Mouse (Mus musculus) liver, embryonic 15.5 days (tissue): ENCODE results near the gene Tmem98. TPM values are rescaled to one million over a fixed set of nuclear protein-coding genes. Genes with fewer than 3 reads are reported as not detected.
A peak's percentile ranks its signal among the peaks of the same experiment; 100 is the strongest.

Experiments used
- ATAC-seq: fragments of 200-750 bp; cut with Nextera tagmentation; 2 replicates; pipeline ENCODE4 v1.8.0; 2017; ENCODE audit warnings: moderate number of reproducible peaks, mild to moderate bottlenecking, moderate library complexity; ENCODE audit not compliant: insufficient read depth
- H3K27ac ChIP-seq: fragments of 300-500 bp; sonication (generic); replicated peaks from 2 replicates; pipeline ENCODE4 v1.5.1; 2015; ENCODE audit warnings: mild to moderate bottlenecking, inconsistent platforms
- H3K27me3 ChIP-seq: fragments of 300-500 bp; sonication (generic); 2 replicates; pipeline ENCODE4 v1.6.1; 2015; ENCODE audit warnings: mild to moderate bottlenecking, inconsistent platforms
- H3K36me3 ChIP-seq: fragments of 300-500 bp; sonication (generic); replicated peaks from 2 replicates; pipeline ENCODE4 v1.6.1; 2015; ENCODE audit warnings: moderate library complexity, mild to moderate bottlenecking, inconsistent platforms
- H3K4me1 ChIP-seq: fragments of 300-500 bp; sonication (generic); replicated peaks from 2 replicates; pipeline ENCODE4 v1.6.1; 2015; ENCODE audit warnings: inconsistent platforms
- H3K4me2 ChIP-seq: fragments of 300-500 bp; sonication (generic); 2 replicates; pipeline ENCODE4 v1.6.1; 2015; ENCODE audit warnings: moderate library complexity, mild to moderate bottlenecking, inconsistent platforms
- H3K4me3 ChIP-seq: fragments of 300-500 bp; sonication (generic); replicated peaks from 2 replicates; pipeline ENCODE4 v1.5.1; 2015; ENCODE audit warnings: mild to moderate bottlenecking, inconsistent platforms
- H3K9ac ChIP-seq: fragments of 300-500 bp; sonication (generic); 2 replicates; pipeline ENCODE4 v1.6.1; 2015; ENCODE audit warnings: moderate library complexity, mild to moderate bottlenecking, inconsistent platforms
- H3K9me3 ChIP-seq: fragments of 300-500 bp; sonication (generic); replicated peaks from 2 replicates; pipeline ENCODE4 v1.6.1; 2016; ENCODE audit warnings: inconsistent platforms
- WGBS: fragments of 180-500 bp; shearing (Covaris S2); methylation state at CpG from one replicate; pipeline ENCODE4 v1.1.7; 2015; ENCODE audit warnings: mixed read lengths; ENCODE audit not compliant: insufficient replicate concordance; 5-methylcytosine and 5-hydroxymethylcytosine counted together
- polyA plus RNA-seq: library from polyadenylated mRNA; unstranded; fragments of >200 nt; fragmentation: Nextera tagmentation; extraction: Ambion mirVana; gene quantifications from 2 replicates; pipeline ENCODE4 v1.2.1, GENCODE M21; 2015

Tmem98 gene
- polyA plus RNA-seq, 1 experiment from 2014 or later = 9.1 TPM

DNA sequence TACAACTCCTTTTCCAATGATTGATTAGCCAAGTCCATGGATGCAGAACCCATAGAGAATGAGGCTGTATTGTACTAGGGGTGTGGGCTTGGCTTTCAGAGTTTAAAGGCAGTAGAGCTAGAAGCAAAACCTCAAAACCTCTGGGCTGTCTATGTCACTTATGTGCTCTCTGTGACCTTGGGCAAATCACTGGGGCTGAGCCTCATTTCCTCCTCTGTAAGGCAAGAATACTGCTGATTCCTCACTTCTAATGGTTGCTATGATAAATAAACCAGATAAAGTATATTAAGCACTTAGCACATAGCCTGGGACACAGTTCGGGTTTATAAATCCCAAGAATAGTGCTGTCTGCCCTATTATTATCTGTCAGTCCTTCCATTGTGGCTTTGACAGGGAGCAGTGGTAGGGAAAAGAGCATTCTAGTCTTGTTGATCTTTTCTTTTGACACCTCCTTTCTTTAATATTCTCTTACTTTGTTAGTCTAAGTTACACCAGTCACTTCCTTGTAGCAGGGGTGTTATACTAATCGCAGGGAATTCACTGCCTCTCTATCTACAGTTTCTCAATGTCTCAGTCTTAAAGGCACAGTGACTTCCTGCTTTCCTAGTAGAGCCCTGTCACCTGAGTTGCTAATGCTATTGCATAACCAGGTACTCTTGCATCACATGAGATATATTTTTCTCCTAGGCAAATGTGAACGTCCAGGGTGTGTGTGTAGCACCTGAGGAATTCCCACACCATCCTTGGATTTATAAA lies 18.1 kb upstream of the Tmem98 start:
- no peak overlapping the region for H3K27ac ChIP-seq
- no peak overlapping the region for H3K9ac ChIP-seq
- no peaks in the 10 kb centered on the region for H3K9me3 ChIP-seq
- 29% methylated on average over 3 of the region's 3 CpGs for WGBS
- ATAC-seq = no peak
- no peak overlapping the region for H3K4me3 ChIP-seq
- peaks cover 45% of the 10 kb centered on the region for H3K4me1 ChIP-seq
- no peaks in the 10 kb centered on the region for H3K36me3 ChIP-seq
- H3K27me3 ChIP-seq = no peaks in the 10 kb centered on the region
- no peak overlapping the region for H3K4me2 ChIP-seq

DNA sequence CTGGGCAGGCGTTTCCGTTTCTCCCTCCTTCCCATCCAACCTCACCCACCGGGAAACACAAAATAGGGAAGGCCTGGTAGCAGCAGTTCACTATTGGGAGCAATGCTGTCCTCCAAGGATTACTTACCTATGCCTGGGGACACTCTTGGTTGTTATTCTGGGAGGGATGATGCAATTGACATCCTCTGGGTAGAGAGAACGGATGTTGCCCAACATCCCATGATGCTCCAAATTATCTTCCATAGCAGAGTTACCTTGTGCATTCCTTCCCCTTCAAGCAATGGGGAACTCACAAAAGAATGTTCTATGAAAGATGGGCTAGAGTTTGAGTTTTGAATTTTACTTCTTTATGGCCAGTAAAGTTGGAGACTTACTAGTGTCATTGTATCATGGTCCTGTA lies 16.6 kb upstream of the Tmem98 start:
- no peak overlapping the region for H3K9ac ChIP-seq
- whole genome bisulfite sequencing = 78% methylated on average over 4 of the region's 4 CpGs
- H3K9me3 ChIP-seq = no peaks in the 10 kb centered on the region
- no peak for ATAC-seq
- H3K36me3 ChIP-seq = no peaks in the 10 kb centered on the region
- H3K4me2 ChIP-seq = no peak overlapping the region
- H3K4me3 ChIP-seq = no peak overlapping the region
- no peak overlapping the region for H3K27ac ChIP-seq
- peaks cover 45% of the 10 kb centered on the region for H3K4me1 ChIP-seq
- no peaks in the 10 kb centered on the region for H3K27me3 ChIP-seq

DNA sequence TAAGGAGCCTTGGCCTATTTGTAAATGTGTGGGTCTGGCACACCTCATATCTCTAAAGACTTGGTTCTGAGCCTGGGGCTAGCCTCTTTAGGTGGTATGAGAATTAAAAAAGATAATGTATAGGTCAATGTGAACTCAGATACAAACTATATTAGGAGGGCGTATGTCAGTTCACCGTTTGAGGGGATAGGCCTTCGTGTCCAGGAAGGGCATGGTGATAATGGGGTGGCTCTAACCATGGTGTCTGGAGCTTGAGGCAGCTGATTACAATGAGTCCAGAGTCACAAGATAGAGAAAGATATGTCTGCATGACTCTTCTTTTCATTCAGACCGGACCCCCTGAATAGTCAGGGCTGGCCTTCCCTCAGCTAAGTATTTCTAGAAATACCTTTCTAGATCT lies 15.7 kb upstream of the Tmem98 start:
- H3K4me3 ChIP-seq = no peak overlapping the region
- 34% methylated on average over 4 of the region's 4 CpGs for WGBS
- peaks cover 44% of the 10 kb centered on the region for H3K4me1 ChIP-seq
- H3K27me3 ChIP-seq = no peaks in the 10 kb centered on the region
- no peak overlapping the region for H3K27ac ChIP-seq
- H3K4me2 ChIP-seq = no peak overlapping the region
- H3K36me3 ChIP-seq = no peaks in the 10 kb centered on the region
- H3K9me3 ChIP-seq = no peaks in the 10 kb centered on the region
- no peak overlapping the region for H3K9ac ChIP-seq
- peak; percentile 35; the same call in 1 of the 2 replicates for ATAC-seq

DNA sequence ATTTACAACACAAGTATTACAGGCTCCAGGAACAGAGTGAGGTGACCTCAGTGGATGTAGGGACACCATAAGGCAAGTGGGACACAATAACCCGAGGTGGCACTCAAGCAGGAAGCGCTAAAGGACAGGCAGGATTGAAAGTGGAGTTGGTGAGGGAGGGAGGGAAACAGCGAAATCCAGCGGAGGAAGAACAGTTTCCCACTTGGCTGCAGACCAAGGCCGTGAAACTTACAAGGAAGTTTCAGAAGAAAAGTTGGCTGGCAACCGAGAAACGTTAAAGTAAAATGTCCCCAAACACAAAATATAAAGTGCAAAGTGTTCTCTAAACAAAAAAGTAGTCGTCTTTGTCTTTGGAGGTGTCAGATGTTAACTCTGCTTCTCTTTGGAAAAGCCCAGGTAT lies 14.5 kb upstream of the Tmem98 start:
- H3K9ac ChIP-seq = no peak overlapping the region
- H3K27me3 ChIP-seq = no peaks in the 10 kb centered on the region
- H3K36me3 ChIP-seq = no peaks in the 10 kb centered on the region
- H3K4me1 ChIP-seq = peaks cover 33% of the 10 kb centered on the region
- H3K4me3 ChIP-seq = no peak overlapping the region
- WGBS = 63% methylated on average over 8 of the region's 8 CpGs
- no peak overlapping the region for H3K27ac ChIP-seq
- H3K4me2 ChIP-seq = no peak overlapping the region
- no peak for ATAC-seq
- no peaks in the 10 kb centered on the region for H3K9me3 ChIP-seq

DNA sequence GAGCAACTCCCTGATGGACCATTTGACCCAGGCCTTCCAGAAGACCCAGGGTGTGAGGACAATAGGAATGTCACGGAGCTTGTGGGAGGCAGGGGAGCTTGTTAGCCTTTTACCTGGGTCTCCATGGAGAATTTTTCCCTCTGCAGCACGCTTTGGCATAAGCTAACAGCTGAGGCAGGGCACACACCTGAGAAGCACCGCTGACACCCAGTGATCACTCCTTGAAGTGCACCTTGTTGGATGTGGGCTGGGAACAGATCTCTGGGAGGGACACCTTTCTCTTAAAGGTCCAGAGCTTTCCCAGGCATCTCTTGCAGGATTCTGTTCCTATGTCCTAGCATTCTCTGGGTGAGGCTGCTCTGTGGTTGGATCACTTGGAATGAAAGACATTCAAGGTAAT lies 10.0 kb upstream of the Tmem98 start:
- Histone ChIP-seq H3K4me1 (no peaks in the 10 kb centered on the region), H3K27ac (no peak overlapping the region), H3K36me3 (no peaks in the 10 kb centered on the region), H3K9me3 (no peaks in the 10 kb centered on the region), H3K9ac (no peak overlapping the region), H3K27me3 (0 out of 2 replicates have a peak, but pooled peaks cover 4% of the 10 kb centered on the region), H3K4me2 (no peak overlapping the region), H3K4me3 (no peak overlapping the region)
- WGBS = 41% methylated on average over 3 of the region's 3 CpGs
- ATAC-seq = no peak; the same call in 1 of the 2 replicates

DNA sequence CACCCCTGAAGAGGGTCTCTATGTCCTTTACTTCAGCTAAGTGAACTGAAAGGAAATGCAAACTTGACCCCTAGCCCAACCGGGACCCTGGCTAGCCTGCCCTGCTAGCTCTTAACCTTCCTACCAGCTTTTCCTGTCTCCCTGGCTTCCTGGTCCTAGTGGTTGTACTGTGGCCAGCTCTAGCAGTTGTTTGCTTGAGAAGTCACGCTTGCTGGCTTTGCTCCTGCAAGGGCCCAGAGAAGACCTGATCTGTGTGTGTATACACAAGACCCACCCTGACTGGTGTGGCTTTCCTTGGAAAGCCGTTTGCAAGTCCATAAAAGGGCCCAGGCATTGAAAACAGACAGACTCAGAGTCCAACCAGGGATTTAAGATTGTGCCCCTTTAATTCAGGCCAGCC lies 7.3 kb upstream of the Tmem98 start:
- Histone ChIP-seq H3K4me3 (no peak overlapping the region), H3K9ac (no peak overlapping the region), H3K27me3 (peaks cover 11% of the 10 kb centered on the region), H3K36me3 (no peaks in the 10 kb centered on the region), H3K4me2 (no peak overlapping the region), H3K4me1 (no peaks in the 10 kb centered on the region), H3K9me3 (no peaks in the 10 kb centered on the region), H3K27ac (no peak overlapping the region)
- no peak for ATAC-seq
- WGBS = 31% methylated on average over 3 of the region's 3 CpGs

DNA sequence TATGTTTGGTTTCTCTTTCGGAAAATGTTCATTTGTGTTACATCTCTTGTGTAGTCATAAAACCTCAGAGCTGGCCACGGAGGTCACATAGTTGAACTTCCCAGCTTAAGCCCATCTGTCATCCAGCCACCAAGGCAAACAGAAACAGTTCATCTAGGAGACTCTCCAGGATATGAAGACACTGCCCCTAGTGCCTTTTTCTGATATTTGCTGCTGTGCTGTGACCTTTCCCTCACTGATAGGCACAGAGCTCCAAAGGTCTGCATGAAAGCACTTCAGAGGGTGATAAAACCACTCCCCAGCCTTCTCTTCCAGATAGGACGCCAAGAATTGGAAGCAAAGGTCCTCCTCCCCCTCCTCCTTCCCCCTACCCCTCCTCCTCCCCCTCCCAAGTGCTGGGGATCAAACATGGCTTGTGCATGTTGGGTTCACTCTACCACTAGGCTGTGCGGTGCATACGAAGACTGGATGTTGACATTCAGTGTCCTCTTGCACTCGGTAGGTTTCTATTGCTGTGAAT lies 1.4 kb upstream of the Tmem98 start:
- peak; percentile 33; the same call in 1 of the 2 replicates for ATAC-seq
- H3K4me1 ChIP-seq = peaks cover 22% of the 10 kb centered on the region; the same call in 1 of the 2 replicates
- H3K27me3 ChIP-seq = peaks cover 55% of the 10 kb centered on the region
- H3K36me3 ChIP-seq = no peaks in the 10 kb centered on the region
- no peak overlapping the region for H3K4me3 ChIP-seq
- no peak overlapping the region for H3K4me2 ChIP-seq
- 50% methylated on average over 6 of the region's 6 CpGs for WGBS
- H3K9ac ChIP-seq = no peak overlapping the region
- no peaks in the 10 kb centered on the region for H3K9me3 ChIP-seq
- H3K27ac ChIP-seq = no peak overlapping the region

DNA sequence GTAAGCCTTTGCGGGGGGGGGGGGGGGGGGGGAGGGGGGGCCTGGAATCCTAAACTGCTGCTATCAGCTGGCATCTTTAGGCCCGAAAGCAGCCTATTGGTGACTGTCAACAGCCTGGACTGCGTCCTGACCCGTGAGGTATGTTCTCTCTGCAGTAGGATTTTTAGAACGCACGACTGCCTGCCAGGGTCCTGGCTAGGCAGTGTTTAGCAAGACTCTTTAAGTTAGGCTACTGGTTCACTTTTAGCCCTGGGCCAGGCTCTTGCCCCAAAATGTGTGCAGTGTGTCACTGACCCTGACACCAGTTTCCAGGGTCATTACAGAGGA lies 346 bp upstream of the Tmem98 start:
- peak overlapping the region; percentile 58 for H3K4me3 ChIP-seq
- no peaks in the 10 kb centered on the region for H3K36me3 ChIP-seq
- H3K4me1 ChIP-seq = peaks cover 22% of the 10 kb centered on the region; the same call in 1 of the 2 replicates
- no peaks in the 10 kb centered on the region for H3K9me3 ChIP-seq
- H3K27me3 ChIP-seq = peaks cover 55% of the 10 kb centered on the region
- peak overlapping the region; percentile 77 for H3K4me2 ChIP-seq
- ATAC-seq = peak; percentile 10; the same call in 1 of the 2 replicates
- 0 out of 2 replicates have a peak overlapping the region, but pooled peaks have one; percentile 43 for H3K9ac ChIP-seq
- WGBS = 55% methylated on average over 5 of the region's 6 CpGs
- H3K27ac ChIP-seq = 0 out of 2 replicates have a peak overlapping the region, but pooled peaks have one; percentile 19

DNA sequence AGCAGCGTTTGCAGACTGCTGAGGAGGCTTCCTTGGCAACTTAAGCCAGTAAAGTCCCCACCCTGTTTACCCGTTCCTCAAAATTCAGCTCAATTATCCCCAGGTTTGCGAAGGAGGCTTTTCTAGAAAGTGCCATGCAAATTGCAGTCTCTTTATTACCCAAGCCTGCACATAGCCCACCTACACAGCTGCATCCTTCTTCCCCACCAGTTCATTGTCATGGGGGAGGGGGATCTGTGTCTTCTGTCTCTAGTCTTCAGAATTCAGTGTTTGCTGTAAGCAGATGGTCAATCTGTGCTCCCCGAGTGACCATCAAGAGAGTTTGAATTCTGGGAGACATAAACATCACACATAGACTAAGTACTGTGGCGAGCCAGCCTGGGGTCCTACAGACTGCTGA lies 1.2 kb downstream of the Tmem98 start:
- ATAC-seq = no peak
- Histone ChIP-seq H3K27ac (no peak overlapping the region), H3K9me3 (no peaks in the 10 kb centered on the region), H3K4me1 (peaks cover 22% of the 10 kb centered on the region; the same call in 1 of the 2 replicates), H3K9ac (no peak overlapping the region), H3K4me3 (peak overlapping the region; percentile 58; the same call in 1 of the 2 replicates), H3K27me3 (peaks cover 55% of the 10 kb centered on the region), H3K4me2 (peak overlapping the region; percentile 77), H3K36me3 (no peaks in the 10 kb centered on the region)
- 32% methylated on average over 5 of the region's 5 CpGs for WGBS

DNA sequence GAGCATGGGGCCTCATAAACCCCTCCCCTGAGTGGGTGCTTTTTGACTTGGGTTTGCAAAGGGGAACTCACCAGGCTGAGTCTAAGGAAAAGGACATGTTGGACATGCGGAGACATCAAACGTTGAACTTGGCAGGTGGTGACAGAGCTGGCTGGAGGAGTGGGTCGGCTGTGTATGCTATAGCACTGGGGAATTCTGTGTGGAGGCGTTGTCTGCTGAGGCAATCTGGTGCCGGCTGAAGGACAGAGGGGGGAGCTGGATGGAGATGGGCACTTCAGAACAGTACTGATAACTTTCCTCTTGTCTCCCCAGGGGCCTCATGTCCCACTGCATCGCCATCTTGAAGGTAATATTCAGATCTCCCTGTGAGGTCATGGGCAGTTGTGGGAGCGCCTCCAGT lies 5.4 kb downstream of the Tmem98 start:
- no peak overlapping the region for H3K4me2 ChIP-seq
- WGBS = 62% methylated on average over 7 of the region's 7 CpGs
- H3K9me3 ChIP-seq = no peaks in the 10 kb centered on the region
- no peak for ATAC-seq
- H3K4me1 ChIP-seq = peaks cover 14% of the 10 kb centered on the region
- H3K27me3 ChIP-seq = peaks cover 26% of the 10 kb centered on the region
- no peaks in the 10 kb centered on the region for H3K36me3 ChIP-seq
- H3K27ac ChIP-seq = no peak overlapping the region
- H3K9ac ChIP-seq = no peak overlapping the region
- no peak overlapping the region for H3K4me3 ChIP-seq

DNA sequence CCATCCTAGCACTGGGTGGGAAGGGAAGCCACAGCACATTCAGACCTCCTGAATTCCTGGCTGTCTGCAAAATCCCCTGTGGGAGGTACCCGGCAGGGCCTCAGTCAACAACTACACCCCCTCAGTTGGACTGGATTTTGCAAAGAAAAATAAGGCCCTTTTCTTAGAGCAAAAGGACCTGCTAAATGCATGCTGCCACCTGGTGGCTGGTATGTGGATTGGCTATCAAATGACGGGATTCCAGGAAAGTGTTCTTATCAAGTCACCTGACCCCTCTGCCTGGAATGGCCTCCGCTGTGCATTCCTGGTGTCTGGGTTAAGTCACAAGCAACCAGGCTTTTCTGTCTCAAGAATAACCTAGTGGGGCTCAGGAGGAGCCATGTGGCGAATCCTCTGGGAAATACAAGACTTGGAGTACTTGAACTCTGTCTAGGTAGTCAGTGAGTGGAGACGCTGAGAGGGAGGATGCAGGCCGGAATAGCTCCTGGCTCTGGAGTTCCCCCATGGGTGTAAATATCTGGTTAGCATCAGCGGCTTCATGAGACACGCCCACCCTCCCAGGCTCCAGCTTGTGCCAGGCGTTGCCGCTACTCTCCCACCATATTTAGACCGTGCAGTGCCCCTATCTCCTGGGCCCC lies 8.2 kb downstream of the Tmem98 start:
- Histone ChIP-seq H3K4me2 (peak overlapping the region; percentile 16; the same call in 1 of the 2 replicates), H3K4me3 (no peak overlapping the region), H3K9ac (no peak overlapping the region; the same call in 1 of the 2 replicates), H3K9me3 (no peaks in the 10 kb centered on the region), H3K4me1 (peaks cover 17% of the 10 kb centered on the region), H3K36me3 (no peaks in the 10 kb centered on the region), H3K27ac (no peak overlapping the region), H3K27me3 (peaks cover 3% of the 10 kb centered on the region; the same call in 1 of the 2 replicates)
- whole genome bisulfite sequencing = 48% methylated on average over 11 of the region's 11 CpGs
- ATAC-seq = peak; percentile 14; the same call in 1 of the 2 replicates
